Mouse (Mus musculus) kidney, postnatal 0 days (tissue): ENCODE results near the gene Jtb. TPM values are rescaled to one million over a fixed set of nuclear protein-coding genes. Genes with fewer than 3 reads are reported as not detected.

Experiments used
- ATAC-seq: fragments of 200-750 bp; cut with Nextera tagmentation; replicated peaks from 2 replicates; pipeline ENCODE4 v1.8.0; 2017; ENCODE audit warnings: low read depth, moderate number of reproducible peaks, moderate TSS enrichment, moderate library complexity; ENCODE audit not compliant: low FRiP score
- DNase-seq: peaks from one replicate; pipeline ENCODE4 v3.0.0-alpha.2; 2016; ENCODE audit warnings: low spot score
- H3K27ac ChIP-seq: fragments of 300-500 bp; sonication (generic); 2 replicates; pipeline ENCODE4 v1.5.1; 2014; ENCODE audit warnings: mild to moderate bottlenecking
- H3K27me3 ChIP-seq: fragments of 300-500 bp; sonication (generic); 2 replicates; pipeline ENCODE4 v1.6.1; 2014; ENCODE audit warnings: low read length, mixed read lengths; ENCODE audit not compliant: insufficient read depth
- H3K36me3 ChIP-seq: fragments of 300-500 bp; sonication (generic); 2 replicates; pipeline ENCODE4 v1.6.1; 2014; ENCODE audit warnings: low read length, mixed read lengths; ENCODE audit not compliant: insufficient read depth
- H3K4me1 ChIP-seq: fragments of 300-500 bp; sonication (generic); replicated peaks from 2 replicates; pipeline ENCODE4 v1.6.1; 2014; ENCODE audit warnings: antibody characterized with exemption, low read length, mixed read lengths; ENCODE audit not compliant: insufficient read depth
- H3K4me2 ChIP-seq: fragments of 300-500 bp; sonication (generic); 2 replicates; pipeline ENCODE4 v1.6.1; 2014; ENCODE audit warnings: mild to moderate bottlenecking, low read length, moderate library complexity, mixed read lengths
- H3K4me3 ChIP-seq: fragments of 300-500 bp; sonication (generic); replicated peaks from 2 replicates; pipeline ENCODE4 v1.5.1; 2014; ENCODE audit warnings: low read depth, low read length
- H3K9ac ChIP-seq: fragments of 300-500 bp; sonication (generic); 2 replicates; pipeline ENCODE4 v1.6.1; 2014; ENCODE audit warnings: low read depth, low read length
- H3K9me3 ChIP-seq: fragments of 300-500 bp; sonication (generic); replicated peaks from 2 replicates; pipeline ENCODE4 v1.6.1; 2016; ENCODE audit warnings: low read length, inconsistent platforms, mixed read lengths
- CTCF ChIP-seq: IDR thresholded peaks from 2 replicates; pipeline ENCODE4 v1.5.1; 2016; ENCODE audit warnings: antibody characterized with exemption, low read depth, mild to moderate bottlenecking, moderate library complexity
- WGBS: fragments of 180-500 bp; shearing (Covaris S2); extraction: QIAGEN DNeasy Blood & Tissue Kit; methylation state at CpG from one replicate; pipeline ENCODE4 v1.1.7; 2014; 5-methylcytosine and 5-hydroxymethylcytosine counted together
- polyA plus RNA-seq: library from polyadenylated mRNA; unstranded; fragments of >200 nt; fragmentation: Nextera tagmentation; extraction: Ambion mirVana; gene quantifications from 2 replicates; pipeline ENCODE4 v1.2.1, GENCODE M21; 2015

Gene Jtb
- polyA plus RNA-seq, 1 experiment from 2014 or later = 160 TPM

DNA sequence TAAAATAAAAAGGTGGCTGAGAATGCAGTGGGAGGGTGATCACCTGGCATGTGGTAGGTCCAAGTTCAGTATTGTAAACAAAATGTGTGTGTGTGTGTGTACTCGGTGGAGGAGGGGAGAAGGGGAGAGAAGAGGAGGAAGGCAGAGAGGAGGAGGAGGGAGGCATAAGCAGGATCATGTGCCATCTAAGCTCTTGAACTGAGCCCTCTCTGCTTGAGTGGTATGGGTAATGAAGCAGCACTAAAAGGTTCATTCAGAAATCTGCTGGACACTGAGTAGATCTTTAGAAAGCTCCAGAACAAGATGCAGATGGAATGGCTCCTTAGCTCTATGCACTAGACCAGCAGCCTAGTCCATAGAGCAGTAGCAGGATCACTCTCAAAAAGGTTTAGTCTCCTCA lies 28.5 kb upstream of the Jtb start:
- Histone ChIP-seq H3K36me3 (peaks cover 3% of the 10 kb centered on the region; the same call in 1 of the 2 replicates), H3K4me3 (no peak overlapping the region), H3K9ac (no peak overlapping the region), H3K27ac (0 out of 2 replicates have a peak overlapping the region, but pooled peaks have one; percentile 8), H3K4me2 (no peak overlapping the region), H3K4me1 (no peaks in the 10 kb centered on the region), H3K9me3 (no peaks in the 10 kb centered on the region), H3K27me3 (no peaks in the 10 kb centered on the region)
- no peak for TF ChIP-seq CTCF
- peak; percentile 56; the same call in 1 of the 2 replicates for ATAC-seq
- 37% methylated on average over 1 of the region's 1 CpGs for WGBS
- DNase-seq = no peak

DNA sequence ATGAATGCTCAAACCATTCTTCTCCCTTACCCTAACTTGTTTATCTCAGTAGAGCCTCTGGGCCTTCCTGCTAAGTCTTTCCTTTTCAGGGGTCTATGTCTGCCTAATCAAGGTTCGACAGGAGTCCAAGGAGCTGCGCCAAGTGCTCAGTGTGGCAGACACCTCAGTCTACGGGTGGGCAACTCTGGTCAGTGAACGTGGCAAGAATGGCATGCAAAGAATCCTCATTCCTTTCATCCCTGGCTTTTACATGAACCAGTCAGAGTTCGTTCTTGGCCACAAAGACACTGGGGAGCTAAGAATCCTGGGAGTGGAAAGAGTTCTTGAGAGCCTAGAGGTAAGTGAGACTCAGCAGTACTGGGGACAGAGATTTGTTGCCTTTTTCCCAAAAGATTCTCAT lies 27.8 kb upstream of the Jtb start:
- Histone ChIP-seq H3K27ac (no peak overlapping the region), H3K36me3 (peaks cover 9% of the 10 kb centered on the region; the same call in 1 of the 2 replicates), H3K4me3 (no peak overlapping the region), H3K4me1 (no peaks in the 10 kb centered on the region), H3K9ac (no peak overlapping the region), H3K27me3 (no peaks in the 10 kb centered on the region), H3K9me3 (no peaks in the 10 kb centered on the region), H3K4me2 (no peak overlapping the region)
- ATAC-seq (no peak), DNase-seq (peak; percentile 42)
- 42% methylated on average over 5 of the region's 5 CpGs for WGBS
- TF ChIP-seq CTCF = no peak

DNA sequence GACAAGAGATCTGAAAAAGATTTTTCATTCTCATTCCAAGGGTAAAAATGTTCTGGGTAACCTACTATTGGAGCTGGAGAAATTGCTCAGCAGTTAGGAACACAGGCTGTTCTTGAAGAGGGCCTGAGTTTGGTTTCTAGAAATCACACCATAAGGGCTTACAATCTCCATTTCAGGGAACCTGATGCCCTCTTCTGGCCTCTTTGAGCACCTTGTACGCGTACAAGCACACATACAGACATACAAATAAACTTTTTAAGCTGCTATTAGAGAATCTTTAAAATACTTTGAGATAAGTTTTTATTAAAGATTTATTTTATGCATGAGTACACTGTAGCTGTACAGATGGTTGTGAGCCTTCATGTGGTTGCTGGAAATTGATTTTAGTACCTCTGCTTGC lies 26.8 kb upstream of the Jtb start:
- H3K36me3 ChIP-seq = peaks cover 18% of the 10 kb centered on the region
- H3K9ac ChIP-seq = no peak overlapping the region
- TF ChIP-seq CTCF = no peak; the same call in 1 of the 2 replicates
- H3K4me3 ChIP-seq = no peak overlapping the region
- ATAC-seq = no peak
- no peak for DNase-seq
- WGBS = 95% methylated on average over 2 of the region's 2 CpGs
- no peaks in the 10 kb centered on the region for H3K27me3 ChIP-seq
- H3K9me3 ChIP-seq = no peaks in the 10 kb centered on the region
- no peak overlapping the region for H3K27ac ChIP-seq
- H3K4me2 ChIP-seq = no peak overlapping the region
- H3K4me1 ChIP-seq = no peaks in the 10 kb centered on the region

DNA sequence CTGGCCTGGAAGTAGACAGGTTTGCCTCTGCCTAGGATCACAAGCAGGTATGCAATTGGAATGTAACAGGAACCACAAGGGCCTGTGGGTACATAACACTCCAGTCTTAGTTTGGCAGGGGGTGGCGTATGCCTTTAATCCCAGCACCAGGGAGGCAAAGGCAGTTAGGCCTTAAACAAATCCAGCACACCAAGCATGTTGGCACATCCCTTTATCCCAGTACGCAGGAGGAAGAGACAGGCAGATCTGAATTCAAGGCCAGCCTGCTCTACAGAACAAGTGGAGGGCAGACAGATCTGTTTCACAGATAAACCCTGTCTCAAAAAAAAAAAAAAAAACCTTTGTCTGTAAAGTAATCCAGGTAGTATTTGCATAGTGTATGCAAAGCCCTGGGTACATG lies 22.7 kb upstream of the Jtb start:
- H3K9me3 ChIP-seq = no peaks in the 10 kb centered on the region
- no peak overlapping the region for H3K4me3 ChIP-seq
- no peak for TF ChIP-seq CTCF
- DNase-seq (no peak), ATAC-seq (no peak)
- no peaks in the 10 kb centered on the region for H3K27me3 ChIP-seq
- no peak overlapping the region for H3K4me2 ChIP-seq
- H3K9ac ChIP-seq = no peak overlapping the region
- H3K4me1 ChIP-seq = 0 out of 2 replicates have a peak, but pooled peaks cover 7% of the 10 kb centered on the region
- H3K27ac ChIP-seq = no peak overlapping the region
- WGBS = 90% methylated on average over 2 of the region's 2 CpGs
- H3K36me3 ChIP-seq = peaks cover 31% of the 10 kb centered on the region

DNA sequence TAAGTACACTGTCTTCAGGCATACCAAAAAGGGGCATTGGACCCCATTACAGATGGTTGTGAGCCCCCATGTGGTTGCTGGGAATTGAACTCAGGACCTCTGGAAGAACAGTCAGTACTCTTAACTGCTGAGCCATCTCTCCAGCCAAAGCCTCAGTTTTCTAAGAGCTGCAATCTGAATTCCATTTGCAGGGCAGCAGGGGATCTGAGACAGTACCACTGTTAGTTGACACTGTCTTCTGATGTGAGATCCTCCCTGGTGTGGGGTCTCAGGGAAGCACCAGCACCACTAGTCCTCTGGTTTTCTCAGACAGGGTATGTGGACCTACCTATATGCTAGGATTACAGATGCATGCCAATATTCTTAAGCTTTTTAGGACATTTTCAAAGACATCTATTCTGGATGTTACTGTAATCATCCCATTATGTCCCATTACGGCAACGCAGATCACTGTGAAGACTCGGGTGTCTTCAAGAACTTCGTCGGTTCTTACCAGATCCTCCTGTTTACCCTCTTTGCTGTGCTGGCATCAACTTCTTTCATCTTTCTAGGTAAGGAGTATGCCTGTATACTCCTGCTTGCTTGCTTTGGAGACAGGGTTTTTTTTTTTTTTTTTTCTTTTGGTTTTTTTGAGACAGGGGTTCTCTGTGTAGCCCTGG lies 21.4 kb upstream of the Jtb start:
- H3K4me1 ChIP-seq = 0 out of 2 replicates have a peak, but pooled peaks cover 7% of the 10 kb centered on the region
- WGBS = 86% methylated on average over 5 of the region's 5 CpGs
- no peak overlapping the region for H3K9ac ChIP-seq
- TF ChIP-seq CTCF = no peak
- no peak overlapping the region for H3K4me3 ChIP-seq
- DNase-seq = no peak
- H3K27me3 ChIP-seq = no peaks in the 10 kb centered on the region
- no peak overlapping the region for H3K27ac ChIP-seq
- H3K4me2 ChIP-seq = no peak overlapping the region
- no peak for ATAC-seq
- H3K9me3 ChIP-seq = no peaks in the 10 kb centered on the region
- H3K36me3 ChIP-seq = peaks cover 31% of the 10 kb centered on the region

DNA sequence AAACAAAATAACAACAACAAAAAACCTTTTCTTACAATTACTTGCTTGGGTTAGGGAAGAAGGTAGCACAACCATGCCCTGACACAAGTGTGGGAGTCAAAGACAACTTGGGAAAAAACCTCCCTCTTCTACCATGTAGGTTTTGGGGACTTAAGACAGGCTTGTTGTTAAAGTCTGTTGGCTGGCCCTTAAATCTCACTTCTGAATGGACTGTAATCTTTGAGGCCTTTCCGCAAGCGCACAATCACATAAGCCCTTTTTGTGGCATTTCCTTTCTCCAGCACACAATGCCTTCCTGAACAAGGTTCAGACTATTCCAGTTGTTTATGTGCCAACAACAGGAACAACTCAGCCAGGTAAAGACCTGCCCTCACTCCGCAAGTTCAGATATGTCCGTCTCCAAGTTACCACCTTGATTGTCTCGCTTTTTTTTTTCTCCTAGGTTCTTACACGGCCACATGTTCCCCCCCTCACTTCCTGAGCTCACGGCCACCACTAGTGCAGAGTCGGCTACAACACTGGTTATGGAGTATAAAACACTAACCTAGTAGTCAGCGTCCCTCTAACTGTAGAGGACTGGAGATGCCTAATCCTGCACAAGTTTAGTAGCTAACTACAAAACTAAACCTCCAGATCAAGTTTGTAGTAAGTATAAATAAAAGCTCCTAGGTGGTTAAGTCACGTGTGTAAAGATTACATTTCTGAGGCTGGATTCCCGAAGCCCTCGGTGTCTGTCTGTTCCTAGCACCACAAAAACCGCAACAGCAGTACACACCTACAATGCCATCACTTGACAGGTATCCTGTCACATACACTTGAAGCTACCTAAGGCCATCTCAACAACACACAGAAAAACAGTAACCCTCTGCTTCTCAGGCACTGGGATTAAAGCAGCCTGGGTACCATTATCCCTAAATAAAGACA lies 19.7 kb upstream of the Jtb start:
- Histone ChIP-seq H3K27me3 (no peaks in the 10 kb centered on the region), H3K4me3 (peak overlapping the region; percentile 93), H3K36me3 (peaks cover 31% of the 10 kb centered on the region), H3K4me2 (peak overlapping the region; percentile 93), H3K4me1 (0 out of 2 replicates have a peak, but pooled peaks cover 7% of the 10 kb centered on the region), H3K9ac (no peak overlapping the region; the same call in 1 of the 2 replicates), H3K9me3 (no peaks in the 10 kb centered on the region), H3K27ac (no peak overlapping the region)
- DNase-seq (no peak), ATAC-seq (no peak)
- WGBS = 72% methylated on average over 13 of the region's 13 CpGs
- TF ChIP-seq CTCF = no peak
